Mouse (Mus musculus): ENCODE results near the gene Sys1.

DNA sequence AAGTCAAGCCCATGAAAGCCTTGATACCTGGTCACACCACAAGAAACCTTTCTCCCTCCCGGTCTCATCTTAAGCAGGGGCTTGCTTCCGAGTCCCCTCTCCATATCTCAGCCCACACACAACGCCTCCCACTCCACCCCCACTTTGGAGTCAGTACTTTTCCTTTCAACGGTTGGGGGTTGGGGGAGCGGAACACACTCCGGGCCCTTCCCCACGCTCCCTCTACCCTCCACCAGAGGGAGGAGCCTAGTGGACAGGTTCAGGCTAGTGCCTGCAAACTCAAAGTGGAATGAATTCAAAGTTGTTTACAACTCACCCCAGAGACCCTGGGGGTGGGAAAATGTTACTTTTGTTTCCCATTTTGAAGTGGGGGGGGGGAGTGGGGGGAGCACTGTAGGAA, 26.1 kb upstream of the Sys1 start:
- no peak for TF ChIP-seq POLR2A (IDR thresholded peaks at IDR 0.05; ENCODE audit: low read depth, low read length)
- 0 out of 2 replicates have a peak, but pooled peaks have one; percentile 24 for TF ChIP-seq CTCF (conservative IDR thresholded peaks at IDR 0.05; ENCODE audit: insufficient read depth, insufficient read length, low read depth, low read length)
